Mouse (Mus musculus): ENCODE data around the gene Psma6. TPM values are rescaled to one million over a fixed set of nuclear protein-coding genes. Genes with fewer than 3 reads are reported as not detected.
A peak's percentile ranks its signal among the peaks of the same experiment; 100 is the strongest.

Psma6 gene
- polyA plus RNA-seq, 1 experiment from 2014 or later, result 336 TPM

- Histone ChIP-seq H3K27me3 (ENCODE audit: control insufficient read depth, insufficient read depth, low read length) (no peaks in the 10 kb centered on the region), H3K4me3 (ENCODE audit: low read depth, low read length) (no peak overlapping the region), H3K36me3 (ENCODE audit: control insufficient read depth, insufficient read depth, low read length) (no peaks in the 10 kb centered on the region), H3K4me1 (ENCODE audit: control insufficient read depth, insufficient read depth, low read length) (peaks cover 35% of the 10 kb centered on the region), H3K9ac (ENCODE audit: low read depth, low read length) (peak overlapping the region; percentile 62), H3K9me3 (replicated peaks; ENCODE audit: control insufficient read depth, low read length) (no peaks in the 10 kb centered on the region), H3K27ac (ENCODE audit: low read depth, low read length) (peak overlapping the region; percentile 92), H3K4me2 (no peak overlapping the region; the same call in 1 of the 2 replicates)
- no peak for ATAC-seq (replicated peaks; ENCODE audit: insufficient number of reproducible peaks, low FRiP score, low TSS enrichment)
- 77% methylated on average over 11 of the region's 11 CpGs for WGBS (ENCODE audit: insufficient replicate concordance)
These were observed 63.4 kb downstream of the Psma6 start for GRCm38 (mm10) chr12:55447396-55447760.

GRCm38 (mm10) chr12:55448457-55448856 is 64.4 kb downstream of the Psma6 start:
- Histone ChIP-seq H3K36me3 (ENCODE audit: control insufficient read depth, insufficient read depth, low read length) (no peaks in the 10 kb centered on the region), H3K27me3 (ENCODE audit: control insufficient read depth, insufficient read depth, low read length) (no peaks in the 10 kb centered on the region), H3K9me3 (replicated peaks; ENCODE audit: control insufficient read depth, low read length) (no peaks in the 10 kb centered on the region), H3K9ac (ENCODE audit: low read depth, low read length) (no peak overlapping the region), H3K27ac (ENCODE audit: low read depth, low read length) (no peak overlapping the region), H3K4me2 (no peak overlapping the region), H3K4me3 (ENCODE audit: low read depth, low read length) (no peak overlapping the region), H3K4me1 (ENCODE audit: control insufficient read depth, insufficient read depth, low read length) (peaks cover 32% of the 10 kb centered on the region)
- no peak for ATAC-seq (replicated peaks; ENCODE audit: insufficient number of reproducible peaks, low FRiP score, low TSS enrichment)
- WGBS (ENCODE audit: insufficient replicate concordance), result 74% methylated on average over 2 of the region's 2 CpGs

- H3K9ac ChIP-seq (ENCODE audit: low read depth, low read length), result no peak overlapping the region
- H3K27me3 ChIP-seq (ENCODE audit: control insufficient read depth, insufficient read depth, low read length), result no peaks in the 10 kb centered on the region
- H3K4me3 ChIP-seq (ENCODE audit: low read depth, low read length), result no peak overlapping the region
- H3K36me3 ChIP-seq (ENCODE audit: control insufficient read depth, insufficient read depth, low read length), result no peaks in the 10 kb centered on the region
- 87% methylated on average over 2 of the region's 2 CpGs for WGBS (ENCODE audit: insufficient replicate concordance)
- peaks cover 30% of the 10 kb centered on the region for H3K4me1 ChIP-seq (ENCODE audit: control insufficient read depth, insufficient read depth, low read length)
- no peaks in the 10 kb centered on the region for H3K9me3 ChIP-seq (replicated peaks; ENCODE audit: control insufficient read depth, low read length)
- no peak overlapping the region for H3K27ac ChIP-seq (ENCODE audit: low read depth, low read length)
- H3K4me2 ChIP-seq, result no peak overlapping the region
- no peak for ATAC-seq (replicated peaks; ENCODE audit: insufficient number of reproducible peaks, low FRiP score, low TSS enrichment)
These were observed 65.0 kb downstream of the Psma6 start for GRCm38 (mm10) chr12:55449048-55449447.

GRCm38 (mm10) chr12:55450421-55450820 is 66.4 kb downstream of the Psma6 start:
- Histone ChIP-seq H3K4me1 (ENCODE audit: control insufficient read depth, insufficient read depth, low read length) (peaks cover 30% of the 10 kb centered on the region), H3K9me3 (replicated peaks; ENCODE audit: control insufficient read depth, low read length) (no peaks in the 10 kb centered on the region), H3K4me3 (ENCODE audit: low read depth, low read length) (no peak overlapping the region), H3K36me3 (ENCODE audit: control insufficient read depth, insufficient read depth, low read length) (no peaks in the 10 kb centered on the region), H3K27me3 (ENCODE audit: control insufficient read depth, insufficient read depth, low read length) (no peaks in the 10 kb centered on the region), H3K9ac (ENCODE audit: low read depth, low read length) (no peak overlapping the region), H3K4me2 (no peak overlapping the region), H3K27ac (ENCODE audit: low read depth, low read length) (no peak overlapping the region)
- no peak for ATAC-seq (replicated peaks; ENCODE audit: insufficient number of reproducible peaks, low FRiP score, low TSS enrichment)
- 69% methylated on average over 16 of the region's 16 CpGs for WGBS (ENCODE audit: insufficient replicate concordance)

- Histone ChIP-seq H3K9ac (ENCODE audit: low read depth, low read length) (no peak overlapping the region), H3K9me3 (replicated peaks; ENCODE audit: control insufficient read depth, low read length) (no peaks in the 10 kb centered on the region), H3K4me1 (ENCODE audit: control insufficient read depth, insufficient read depth, low read length) (peaks cover 11% of the 10 kb centered on the region; the same call in 1 of the 2 replicates), H3K27me3 (ENCODE audit: control insufficient read depth, insufficient read depth, low read length) (no peaks in the 10 kb centered on the region), H3K27ac (ENCODE audit: low read depth, low read length) (peak overlapping the region; percentile 57; the same call in 1 of the 2 replicates), H3K36me3 (ENCODE audit: control insufficient read depth, insufficient read depth, low read length) (no peaks in the 10 kb centered on the region), H3K4me2 (no peak overlapping the region), H3K4me3 (ENCODE audit: low read depth, low read length) (no peak overlapping the region)
- ATAC-seq (replicated peaks; ENCODE audit: insufficient number of reproducible peaks, low FRiP score, low TSS enrichment), result no peak
- WGBS (ENCODE audit: insufficient replicate concordance), result 45% methylated on average over 5 of the region's 5 CpGs
These were observed 68.8 kb downstream of the Psma6 start for GRCm38 (mm10) chr12:55452839-55453238.

- Histone ChIP-seq H3K27ac (ENCODE audit: low read depth, low read length) (no peak overlapping the region), H3K4me3 (ENCODE audit: low read depth, low read length) (no peak overlapping the region), H3K9me3 (replicated peaks; ENCODE audit: control insufficient read depth, low read length) (no peaks in the 10 kb centered on the region), H3K4me2 (no peak overlapping the region), H3K36me3 (ENCODE audit: control insufficient read depth, insufficient read depth, low read length) (no peaks in the 10 kb centered on the region), H3K9ac (ENCODE audit: low read depth, low read length) (no peak overlapping the region), H3K4me1 (ENCODE audit: control insufficient read depth, insufficient read depth, low read length) (peaks cover 13% of the 10 kb centered on the region; the same call in 1 of the 2 replicates), H3K27me3 (ENCODE audit: control insufficient read depth, insufficient read depth, low read length) (no peaks in the 10 kb centered on the region)
- ATAC-seq (replicated peaks; ENCODE audit: insufficient number of reproducible peaks, low FRiP score, low TSS enrichment), result no peak
- 67% methylated on average over 4 of the region's 4 CpGs for WGBS (ENCODE audit: insufficient replicate concordance)
These were observed 69.9 kb downstream of the Psma6 start for GRCm38 (mm10) chr12:55453924-55454323.

GRCm38 (mm10) chr12:55455206-55455605 is 71.2 kb downstream of the Psma6 start:
- Histone ChIP-seq H3K36me3 (ENCODE audit: control insufficient read depth, insufficient read depth, low read length) (no peaks in the 10 kb centered on the region), H3K9me3 (replicated peaks; ENCODE audit: control insufficient read depth, low read length) (no peaks in the 10 kb centered on the region), H3K4me1 (ENCODE audit: control insufficient read depth, insufficient read depth, low read length) (peaks cover 10% of the 10 kb centered on the region; the same call in 1 of the 2 replicates), H3K4me2 (no peak overlapping the region), H3K9ac (ENCODE audit: low read depth, low read length) (no peak overlapping the region), H3K27ac (ENCODE audit: low read depth, low read length) (no peak overlapping the region), H3K27me3 (ENCODE audit: control insufficient read depth, insufficient read depth, low read length) (no peaks in the 10 kb centered on the region), H3K4me3 (ENCODE audit: low read depth, low read length) (no peak overlapping the region)
- ATAC-seq (replicated peaks; ENCODE audit: insufficient number of reproducible peaks, low FRiP score, low TSS enrichment), result no peak
- 79% methylated on average over 10 of the region's 10 CpGs for WGBS (ENCODE audit: insufficient replicate concordance)

- Histone ChIP-seq H3K4me3 (ENCODE audit: low read depth, low read length) (no peak overlapping the region), H3K4me1 (ENCODE audit: control insufficient read depth, insufficient read depth, low read length) (peaks cover 9% of the 10 kb centered on the region; the same call in 1 of the 2 replicates), H3K27me3 (ENCODE audit: control insufficient read depth, insufficient read depth, low read length) (no peaks in the 10 kb centered on the region), H3K9me3 (replicated peaks; ENCODE audit: control insufficient read depth, low read length) (no peaks in the 10 kb centered on the region), H3K9ac (ENCODE audit: low read depth, low read length) (no peak overlapping the region), H3K27ac (ENCODE audit: low read depth, low read length) (no peak overlapping the region), H3K36me3 (ENCODE audit: control insufficient read depth, insufficient read depth, low read length) (no peaks in the 10 kb centered on the region), H3K4me2 (no peak overlapping the region)
- 54% methylated on average over 3 of the region's 3 CpGs for WGBS (ENCODE audit: insufficient replicate concordance)
- ATAC-seq (replicated peaks; ENCODE audit: insufficient number of reproducible peaks, low FRiP score, low TSS enrichment), result no peak
These were observed 72.1 kb downstream of the Psma6 start for GRCm38 (mm10) chr12:55456136-55456535.

- H3K9ac ChIP-seq (ENCODE audit: low read depth, low read length), result no peak overlapping the region
- 74% methylated on average over 5 of the region's 5 CpGs for WGBS (ENCODE audit: insufficient replicate concordance)
These were observed 72.9 kb downstream of the Psma6 start for GRCm38 (mm10) chr12:55456893-55457292.

More at GRCm38 (mm10) chr12:55456893-55457292, 72.9 kb downstream of the Psma6 start:
- Histone ChIP-seq H3K4me1 (ENCODE audit: control insufficient read depth, insufficient read depth, low read length) (peaks cover 11% of the 10 kb centered on the region; the same call in 1 of the 2 replicates), H3K4me3 (ENCODE audit: low read depth, low read length) (no peak overlapping the region), H3K4me2 (no peak overlapping the region), H3K36me3 (ENCODE audit: control insufficient read depth, insufficient read depth, low read length) (no peaks in the 10 kb centered on the region), H3K27me3 (ENCODE audit: control insufficient read depth, insufficient read depth, low read length) (no peaks in the 10 kb centered on the region), H3K27ac (ENCODE audit: low read depth, low read length) (no peak overlapping the region), H3K9me3 (replicated peaks; ENCODE audit: control insufficient read depth, low read length) (no peaks in the 10 kb centered on the region)
- no peak for ATAC-seq (replicated peaks; ENCODE audit: insufficient number of reproducible peaks, low FRiP score, low TSS enrichment)
